Mouse (Mus musculus): ENCODE data around the gene Plekhg3. TPM values are rescaled to one million over a fixed set of nuclear protein-coding genes. Genes with fewer than 3 reads are reported as not detected.

Plekhg3 gene
- polyA plus RNA-seq, 1 experiment: 28.5 TPM

DNA sequence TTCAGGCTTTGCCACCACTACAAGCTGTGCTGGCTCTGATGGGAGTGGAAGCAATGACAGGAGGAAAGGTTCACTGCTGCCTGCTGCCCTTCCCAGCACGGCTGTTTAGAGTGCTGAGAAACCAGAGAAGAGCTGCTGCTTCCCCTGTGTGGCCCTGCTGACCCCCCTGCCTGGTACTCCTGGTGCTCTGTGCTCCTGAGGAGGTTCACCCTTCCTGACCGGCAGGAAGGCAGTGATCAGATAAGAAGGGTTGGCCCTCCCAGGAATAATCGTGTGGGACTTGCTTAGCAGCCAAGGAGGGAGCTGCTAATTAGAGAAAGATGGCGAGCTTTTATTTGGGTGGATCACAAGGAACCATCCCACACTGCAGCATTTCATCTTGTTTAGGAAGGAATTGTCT, 15.8 kb upstream of the Plekhg3 start:
- H3K9ac ChIP-seq (ENCODE audit: low read depth, poor library complexity, severe bottlenecking): no peak overlapping the region

DNA sequence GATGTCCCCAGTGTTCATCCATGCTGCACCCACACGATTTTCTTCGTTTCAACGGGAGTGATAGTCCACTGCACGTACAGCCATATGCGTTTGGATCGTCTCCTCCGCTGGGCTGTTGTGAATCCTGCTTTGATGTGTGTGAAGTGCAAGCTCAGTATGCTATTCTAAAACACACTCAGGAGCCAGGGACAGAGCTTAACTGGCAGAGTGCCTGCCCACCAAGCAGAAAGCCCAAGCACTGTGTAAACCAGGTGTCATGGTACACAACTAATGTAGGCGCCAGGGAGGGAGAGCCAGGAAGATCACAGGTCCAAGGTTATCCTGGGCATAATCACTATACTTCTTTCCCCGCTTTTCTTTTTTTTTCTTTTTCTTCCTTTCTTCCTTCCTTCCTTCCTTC, 12.7 kb upstream of the Plekhg3 start:
- H3K9ac ChIP-seq (ENCODE audit: low read depth, poor library complexity, severe bottlenecking): no peak overlapping the region
- no peaks in the 10 kb centered on the region for H3K27me3 ChIP-seq (ENCODE audit: control insufficient read depth, insufficient read depth, low read length, poor library complexity, severe bottlenecking)
- H3K4me3 ChIP-seq (ENCODE audit: low read depth, low read length): no peak overlapping the region
- no peaks in the 10 kb centered on the region for H3K4me1 ChIP-seq (ENCODE audit: control insufficient read depth, insufficient read depth, low read length)
- TF ChIP-seq CTCF (IDR thresholded peaks at IDR 0.05; ENCODE audit: low read depth, low read length) (no peak), EP300 (IDR thresholded peaks at IDR 0.05; ENCODE audit: insufficient read depth, low read depth, low read length) (no peak), POLR2A (IDR thresholded peaks at IDR 0.05; ENCODE audit: insufficient read depth, low read length) (no peak)
- H3K36me3 ChIP-seq (ENCODE audit: control insufficient read depth, insufficient read depth, low read length, poor library complexity, severe bottlenecking): no peaks in the 10 kb centered on the region
- H3K27ac ChIP-seq (ENCODE audit: insufficient read depth, low read length): no peak overlapping the region
- H3K9me3 ChIP-seq (replicated peaks; ENCODE audit: control insufficient read depth, insufficient read depth, low read length, poor library complexity, severe bottlenecking): no peaks in the 10 kb centered on the region

More for the DNA sequence above, 15.8 kb upstream of the Plekhg3 start:
- Histone ChIP-seq H3K27ac (ENCODE audit: insufficient read depth, low read length) (no peak overlapping the region), H3K4me1 (ENCODE audit: control insufficient read depth, insufficient read depth, low read length) (no peaks in the 10 kb centered on the region), H3K36me3 (ENCODE audit: control insufficient read depth, insufficient read depth, low read length, poor library complexity, severe bottlenecking) (no peaks in the 10 kb centered on the region), H3K27me3 (ENCODE audit: control insufficient read depth, insufficient read depth, low read length, poor library complexity, severe bottlenecking) (no peaks in the 10 kb centered on the region), H3K4me3 (ENCODE audit: low read depth, low read length) (no peak overlapping the region), H3K9me3 (replicated peaks; ENCODE audit: control insufficient read depth, insufficient read depth, low read length, poor library complexity, severe bottlenecking) (no peaks in the 10 kb centered on the region)
- TF ChIP-seq EP300 (IDR thresholded peaks at IDR 0.05; ENCODE audit: insufficient read depth, low read depth, low read length): no peak
- no peak for TF ChIP-seq CTCF (IDR thresholded peaks at IDR 0.05; ENCODE audit: low read depth, low read length)
- no peak for TF ChIP-seq POLR2A (IDR thresholded peaks at IDR 0.05; ENCODE audit: insufficient read depth, low read length)

DNA sequence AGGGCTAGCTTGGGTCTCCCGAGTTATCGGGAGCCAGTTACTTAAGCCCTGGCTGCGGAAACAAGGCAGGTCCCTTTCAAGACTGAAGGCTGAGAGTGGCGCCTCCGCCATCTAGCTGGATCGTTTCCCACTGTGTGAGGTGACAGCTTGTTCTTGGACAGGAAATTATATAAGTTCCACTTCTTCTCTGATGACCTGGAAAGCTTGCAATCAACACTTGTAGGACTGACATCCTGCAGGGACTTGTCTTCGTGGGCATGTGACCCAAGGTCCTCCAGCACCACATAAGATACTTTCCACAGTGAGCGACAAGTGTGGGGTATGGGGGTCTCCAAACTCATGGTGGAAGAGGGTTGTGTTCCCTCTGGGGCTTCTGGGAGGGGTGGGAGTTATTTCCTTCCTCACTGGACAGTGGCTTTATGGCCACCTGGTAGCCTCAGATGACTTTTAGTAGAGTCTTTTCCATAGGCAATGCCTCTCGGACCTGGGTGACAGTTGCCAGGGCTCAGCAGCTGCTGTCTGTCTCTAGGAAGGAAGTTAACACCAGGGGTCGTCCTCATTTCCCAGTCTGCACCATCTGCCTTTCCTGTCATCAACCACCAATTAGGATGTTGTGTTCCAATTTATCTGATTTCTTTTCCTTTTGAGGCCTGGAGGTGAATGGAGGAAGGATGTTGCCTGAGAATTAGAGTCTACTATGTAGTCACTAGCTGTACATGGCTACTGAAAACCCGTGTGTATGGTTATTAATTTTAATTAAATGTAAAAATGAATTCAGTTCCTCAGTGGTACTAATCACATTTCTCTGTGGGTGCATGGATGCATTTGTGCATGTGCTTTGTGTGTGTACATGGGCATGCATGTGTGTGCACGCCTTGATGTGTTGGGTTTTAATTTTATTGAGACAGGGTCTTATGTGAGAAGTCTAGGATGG, 11.5 kb upstream of the Plekhg3 start:
- H3K27me3 ChIP-seq (ENCODE audit: control insufficient read depth, insufficient read depth, low read length, poor library complexity, severe bottlenecking): no peaks in the 10 kb centered on the region
- no peak overlapping the region for H3K9ac ChIP-seq (ENCODE audit: low read depth, poor library complexity, severe bottlenecking)
- no peak for TF ChIP-seq EP300 (IDR thresholded peaks at IDR 0.05; ENCODE audit: insufficient read depth, low read depth, low read length)
- no peak for TF ChIP-seq CTCF (IDR thresholded peaks at IDR 0.05; ENCODE audit: low read depth, low read length)
- no peak for TF ChIP-seq POLR2A (IDR thresholded peaks at IDR 0.05; ENCODE audit: insufficient read depth, low read length)
- H3K27ac ChIP-seq (ENCODE audit: insufficient read depth, low read length): no peak overlapping the region
- H3K9me3 ChIP-seq (replicated peaks; ENCODE audit: control insufficient read depth, insufficient read depth, low read length, poor library complexity, severe bottlenecking): no peaks in the 10 kb centered on the region
- H3K4me3 ChIP-seq (ENCODE audit: low read depth, low read length): no peak overlapping the region
- H3K36me3 ChIP-seq (ENCODE audit: control insufficient read depth, insufficient read depth, low read length, poor library complexity, severe bottlenecking): no peaks in the 10 kb centered on the region
- H3K4me1 ChIP-seq (ENCODE audit: control insufficient read depth, insufficient read depth, low read length): no peaks in the 10 kb centered on the region

DNA sequence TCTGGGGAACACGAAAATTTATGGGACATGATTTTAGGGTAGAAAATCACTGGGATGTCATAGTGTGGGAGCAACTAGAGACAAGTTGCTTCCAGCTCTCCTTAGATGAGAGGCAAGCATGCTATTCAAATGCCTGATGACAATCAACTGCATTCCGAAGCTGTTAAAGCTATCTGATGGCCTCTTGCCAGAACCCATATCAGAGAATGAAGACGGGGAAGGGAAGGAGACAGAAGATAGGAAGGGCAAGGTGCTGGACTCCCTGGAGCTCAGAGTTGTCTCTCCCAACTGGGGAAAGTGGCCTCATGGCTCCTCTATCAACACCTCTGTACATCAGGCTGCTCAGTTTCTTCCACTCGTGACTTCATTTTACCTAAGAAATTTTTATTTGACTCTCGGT, 7.0 kb upstream of the Plekhg3 start:
- Histone ChIP-seq H3K4me3 (ENCODE audit: low read depth, low read length) (no peak overlapping the region), H3K27ac (ENCODE audit: insufficient read depth, low read length) (no peak overlapping the region), H3K36me3 (ENCODE audit: control insufficient read depth, insufficient read depth, low read length, poor library complexity, severe bottlenecking) (no peaks in the 10 kb centered on the region), H3K9ac (ENCODE audit: low read depth, poor library complexity, severe bottlenecking) (no peak overlapping the region), H3K27me3 (ENCODE audit: control insufficient read depth, insufficient read depth, low read length, poor library complexity, severe bottlenecking) (no peaks in the 10 kb centered on the region), H3K4me1 (ENCODE audit: control insufficient read depth, insufficient read depth, low read length) (no peaks in the 10 kb centered on the region), H3K9me3 (replicated peaks; ENCODE audit: control insufficient read depth, insufficient read depth, low read length, poor library complexity, severe bottlenecking) (no peaks in the 10 kb centered on the region)
- TF ChIP-seq POLR2A (IDR thresholded peaks at IDR 0.05; ENCODE audit: insufficient read depth, low read length): no peak
- TF ChIP-seq CTCF (IDR thresholded peaks at IDR 0.05; ENCODE audit: low read depth, low read length): no peak
- no peak for TF ChIP-seq EP300 (IDR thresholded peaks at IDR 0.05; ENCODE audit: insufficient read depth, low read depth, low read length)

DNA sequence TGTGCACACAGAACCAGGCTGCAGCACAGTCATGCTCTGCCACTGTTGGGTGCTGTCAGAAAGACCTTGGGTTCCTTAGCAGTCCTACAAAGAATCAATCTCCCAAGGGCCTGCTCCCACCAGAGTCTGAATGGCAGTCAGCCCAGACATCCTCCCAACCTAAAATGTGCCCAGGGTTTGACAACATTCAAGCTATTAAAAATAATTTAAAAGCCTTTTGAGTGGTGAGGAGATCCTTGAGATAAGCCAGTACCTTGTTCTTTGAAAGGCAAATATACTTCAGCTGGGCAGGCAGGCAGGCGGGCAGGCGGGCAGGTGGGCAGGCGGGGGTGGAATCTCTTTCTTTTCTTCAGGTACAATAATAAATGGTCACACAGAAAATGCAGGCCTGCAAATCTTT, 5.8 kb upstream of the Plekhg3 start:
- TF ChIP-seq EP300 (IDR thresholded peaks at IDR 0.05; ENCODE audit: insufficient read depth, low read depth, low read length) (no peak), CTCF (IDR thresholded peaks at IDR 0.05; ENCODE audit: low read depth, low read length) (no peak), POLR2A (IDR thresholded peaks at IDR 0.05; ENCODE audit: insufficient read depth, low read length) (no peak)
- Histone ChIP-seq H3K4me3 (ENCODE audit: low read depth, low read length) (no peak overlapping the region), H3K27ac (ENCODE audit: insufficient read depth, low read length) (no peak overlapping the region), H3K9ac (ENCODE audit: low read depth, poor library complexity, severe bottlenecking) (no peak overlapping the region), H3K27me3 (ENCODE audit: control insufficient read depth, insufficient read depth, low read length, poor library complexity, severe bottlenecking) (no peaks in the 10 kb centered on the region), H3K9me3 (replicated peaks; ENCODE audit: control insufficient read depth, insufficient read depth, low read length, poor library complexity, severe bottlenecking) (no peaks in the 10 kb centered on the region), H3K36me3 (ENCODE audit: control insufficient read depth, insufficient read depth, low read length, poor library complexity, severe bottlenecking) (no peaks in the 10 kb centered on the region), H3K4me1 (ENCODE audit: control insufficient read depth, insufficient read depth, low read length) (no peaks in the 10 kb centered on the region)

DNA sequence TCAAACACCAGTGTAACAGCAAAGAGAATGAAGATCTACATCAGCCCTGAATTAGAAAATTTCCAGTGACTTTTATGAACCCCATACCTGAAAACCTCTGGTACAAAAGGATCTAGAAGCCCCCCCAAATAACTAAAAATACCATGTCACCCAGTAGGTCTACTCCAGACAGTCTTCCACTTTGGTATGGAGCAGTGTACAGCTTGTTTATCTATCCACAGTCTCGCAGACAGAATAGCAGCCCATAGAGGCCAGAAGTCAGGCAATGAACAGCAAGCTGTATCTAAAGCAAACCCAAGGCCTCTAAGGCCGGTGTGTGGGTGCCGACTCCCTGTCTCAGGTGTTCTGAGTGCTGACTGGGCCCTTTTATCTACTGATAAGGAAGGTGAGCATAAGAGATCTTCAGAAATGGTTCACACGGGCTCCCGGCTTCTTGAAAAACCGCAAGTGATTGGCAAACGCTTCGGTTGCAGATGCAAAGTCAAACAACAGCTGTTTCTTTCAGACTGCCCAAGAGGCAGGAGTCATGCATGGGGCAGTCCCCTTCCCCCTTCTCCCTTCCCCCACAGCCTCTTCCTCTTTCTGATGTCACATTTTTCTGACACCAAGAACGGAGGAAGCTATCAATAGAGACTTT, 3.3 kb upstream of the Plekhg3 start:
- TF ChIP-seq EP300 (IDR thresholded peaks at IDR 0.05; ENCODE audit: insufficient read depth, low read depth, low read length) (no peak), CTCF (IDR thresholded peaks at IDR 0.05; ENCODE audit: low read depth, low read length) (no peak), POLR2A (IDR thresholded peaks at IDR 0.05; ENCODE audit: insufficient read depth, low read length) (no peak)
- no peaks in the 10 kb centered on the region for H3K9me3 ChIP-seq (replicated peaks; ENCODE audit: control insufficient read depth, insufficient read depth, low read length, poor library complexity, severe bottlenecking)
- H3K9ac ChIP-seq (ENCODE audit: low read depth, poor library complexity, severe bottlenecking): no peak overlapping the region
- no peaks in the 10 kb centered on the region for H3K27me3 ChIP-seq (ENCODE audit: control insufficient read depth, insufficient read depth, low read length, poor library complexity, severe bottlenecking)
- no peak overlapping the region for H3K4me3 ChIP-seq (ENCODE audit: low read depth, low read length)
- H3K27ac ChIP-seq (ENCODE audit: insufficient read depth, low read length): no peak overlapping the region
- H3K36me3 ChIP-seq (ENCODE audit: control insufficient read depth, insufficient read depth, low read length, poor library complexity, severe bottlenecking): no peaks in the 10 kb centered on the region
- H3K4me1 ChIP-seq (ENCODE audit: control insufficient read depth, insufficient read depth, low read length): peaks cover 3% of the 10 kb centered on the region
